Mouse (Mus musculus): ENCODE data around the gene Nek1.

- no peak for TF ChIP-seq POLR2A (IDR thresholded peaks at IDR 0.05; ENCODE audit: control insufficient read depth, low read depth, low read length)
- TF ChIP-seq CTCF (IDR thresholded peaks at IDR 0.05; ENCODE audit: control insufficient read depth, insufficient read depth, insufficient replicate concordance, low read depth, low read length): no peak
These were observed 149.3 kb downstream of the Nek1 start for GRCm38 (mm10) chr8:61142302-61142701.
